Mouse (Mus musculus): Measurements from ENCODE around the gene Ddit4. TPM values are rescaled to one million over a fixed set of nuclear protein-coding genes. Genes with fewer than 3 reads are reported as not detected.

The Ddit4 gene
- total RNA-seq, 2 experiments from 2014 or later = 41.8 to 77.1 TPM

DNA sequence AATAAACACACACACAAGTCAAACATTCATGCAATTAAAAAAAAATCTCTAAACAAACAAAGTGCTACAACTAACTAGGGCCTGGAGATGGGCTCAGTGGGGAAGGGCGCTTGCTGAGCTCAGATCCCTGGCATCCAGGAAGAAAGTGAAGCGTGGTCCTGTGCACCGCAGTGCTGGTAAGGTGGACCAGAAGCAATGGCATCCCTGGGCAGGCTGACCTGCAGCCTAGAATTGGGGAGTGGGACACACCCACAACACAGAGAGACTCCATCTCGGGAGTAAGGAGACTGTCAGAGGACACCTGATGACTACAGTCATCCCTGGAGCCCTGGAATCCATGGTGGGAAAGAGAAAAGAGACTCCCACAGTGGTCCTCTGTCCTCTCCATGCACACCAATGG lies 21.8 kb upstream of the Ddit4 start:
- DNase-seq (ENCODE audit: low spot score) = no peak
- intact Hi-C loops (cut with DNase I) = no loop called here

DNA sequence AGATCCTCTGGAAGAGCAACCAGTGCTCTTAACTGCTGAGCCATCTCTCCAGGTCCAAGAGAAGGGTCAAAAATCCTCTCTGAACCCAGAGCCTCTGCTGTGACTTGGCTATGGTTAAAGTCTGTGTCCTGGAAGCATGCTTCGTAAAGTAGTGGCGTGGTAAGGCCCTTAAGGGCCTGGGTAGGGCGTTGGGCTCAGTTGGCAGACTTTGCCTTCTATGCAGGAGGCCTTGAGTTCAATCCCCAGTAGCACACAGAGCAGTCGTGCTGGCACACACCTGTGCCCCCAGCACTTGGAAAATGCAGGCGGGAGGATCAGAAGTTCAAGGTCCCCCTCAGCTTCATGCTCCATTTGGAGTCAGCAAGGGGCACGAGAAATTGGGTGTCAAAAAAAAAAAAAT lies 21.4 kb upstream of the Ddit4 start:
- intact Hi-C loops (cut with DNase I) = no loop called here
- no peak for DNase-seq (ENCODE audit: low spot score)

GRCm38 (mm10) chr10:59972534-59972933 lies 20.9 kb upstream of the Ddit4 start:
- DNase-seq (ENCODE audit: low spot score) = peak; percentile 77
- intact Hi-C loops (cut with DNase I) = no loop called here

DNA sequence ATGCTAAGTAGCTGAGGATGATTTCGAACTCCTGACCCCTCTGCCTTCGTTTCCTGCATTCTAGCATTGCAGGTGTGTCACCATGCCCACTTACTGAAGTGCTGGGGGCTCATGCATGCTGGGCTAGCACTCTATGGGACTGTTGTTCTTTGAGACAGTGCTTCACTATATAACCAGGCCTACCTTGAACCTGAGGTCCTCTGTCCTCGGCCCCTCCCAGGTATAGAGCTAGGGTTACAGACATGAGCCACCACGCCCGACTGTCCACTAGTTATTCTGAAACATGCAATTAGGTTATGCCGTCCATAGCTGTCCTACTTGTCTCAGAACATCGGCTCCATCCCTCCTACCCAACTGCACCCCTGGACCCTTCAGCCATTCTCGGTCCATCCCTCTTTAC lies 20.2 kb upstream of the Ddit4 start:
- intact Hi-C loops (cut with DNase I) = no loop called here
- DNase-seq (ENCODE audit: low spot score) = no peak

DNA sequence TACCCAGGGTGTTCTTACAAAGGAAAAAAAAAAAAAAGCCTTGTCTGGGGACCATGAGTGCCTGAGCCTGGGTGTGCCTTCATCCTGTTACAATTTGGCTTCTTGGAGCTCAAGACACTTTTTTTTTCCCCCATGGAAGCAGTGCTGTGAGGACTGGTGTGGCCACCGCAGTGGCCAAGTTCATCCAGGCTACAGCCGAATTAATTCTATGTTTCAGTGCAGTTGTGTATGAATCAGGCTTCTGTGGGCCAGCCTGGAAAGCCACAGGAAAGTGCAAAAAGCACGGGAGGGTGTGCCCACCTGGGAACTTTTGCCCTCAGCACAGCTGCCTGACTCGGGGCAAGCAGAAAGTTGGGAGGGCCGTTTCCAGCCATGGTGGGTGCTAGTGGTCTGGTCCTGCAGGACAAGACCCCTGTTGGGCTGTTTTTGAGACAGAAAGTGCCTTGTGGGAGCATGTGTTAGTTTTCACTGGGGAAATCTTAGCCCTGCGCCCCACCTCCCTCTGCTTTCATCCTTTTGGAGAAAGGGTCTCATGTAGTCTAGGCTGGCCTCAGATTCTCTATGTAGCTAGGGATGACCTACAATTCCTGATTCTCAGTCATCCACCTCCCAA lies 18.9 kb upstream of the Ddit4 start:
- intact Hi-C loops (cut with DNase I) = loop anchor here (1.0 kb wide), 1 partner anchor 19 kb away; the partner anchor contains the start of gene Ddit4
- peak; percentile 57 for DNase-seq (ENCODE audit: low spot score)

GRCm38 (mm10) chr10:59969821-59970449 lies 18.3 kb upstream of the Ddit4 start:
- DNase-seq (ENCODE audit: low spot score) = peak; percentile 83
- intact Hi-C loops (cut with DNase I) = loop anchor here (1.0 kb wide), 1 partner anchor 19 kb away; the partner anchor contains the start of gene Ddit4

DNA sequence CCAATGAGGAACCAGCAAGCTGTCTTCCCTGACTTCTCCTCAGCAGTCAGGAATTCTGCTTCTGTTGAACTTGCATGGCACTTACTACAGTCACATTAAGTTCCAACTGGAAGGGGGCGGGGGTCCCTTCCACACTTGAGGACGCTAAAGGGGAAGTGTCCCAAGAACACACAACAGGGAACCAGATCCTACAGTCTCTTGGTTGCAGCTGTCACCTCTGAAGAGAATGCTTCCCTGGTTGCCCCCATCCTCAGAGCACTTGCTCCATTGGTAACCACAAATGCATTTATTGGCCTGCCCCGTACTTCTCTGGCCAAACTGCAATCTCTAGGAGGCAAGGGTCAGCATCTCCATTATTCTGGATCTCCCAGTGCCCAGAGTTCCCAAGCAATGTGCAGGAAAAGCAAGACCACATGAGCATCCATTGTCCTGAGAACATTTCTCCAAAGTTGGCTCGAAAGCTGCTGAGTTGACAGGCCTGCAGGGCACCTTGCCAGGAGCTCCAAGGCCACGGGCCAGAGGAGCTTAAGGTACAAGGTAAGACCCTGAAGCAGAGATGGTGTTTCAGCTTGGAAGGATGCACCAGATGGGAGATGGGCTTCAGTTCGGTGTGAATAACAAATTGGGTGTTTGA lies 15.8 kb upstream of the Ddit4 start:
- intact Hi-C loops (cut with DNase I) = no loop called here
- DNase-seq (ENCODE audit: low spot score) = peak; percentile 55

GRCm38 (mm10) chr10:59966743-59967142 lies 15.1 kb upstream of the Ddit4 start:
- intact Hi-C loops (cut with DNase I) = no loop called here
- no peak for DNase-seq (ENCODE audit: low spot score)

DNA sequence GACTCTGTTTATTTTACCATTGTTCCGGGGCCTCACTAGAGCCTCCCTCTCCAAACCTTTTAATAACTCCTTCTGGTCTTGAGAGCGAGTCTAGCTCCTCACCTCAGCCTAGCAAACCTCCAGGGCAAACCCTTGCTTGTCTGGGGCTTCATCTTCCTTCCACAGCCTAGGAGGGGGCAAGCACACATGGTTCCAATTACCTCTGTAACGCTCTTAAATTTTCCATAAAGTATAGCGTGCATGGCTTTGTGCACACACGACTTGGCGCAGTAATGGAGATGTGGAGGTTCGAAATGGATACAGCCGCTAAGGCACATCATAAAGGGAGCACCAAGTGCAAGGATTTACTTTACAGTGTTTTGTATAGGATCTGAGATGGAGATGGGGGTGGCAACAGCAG lies 14.2 kb upstream of the Ddit4 start:
- intact Hi-C loops (cut with DNase I) = no loop called here
- DNase-seq (ENCODE audit: low spot score) = no peak

DNA sequence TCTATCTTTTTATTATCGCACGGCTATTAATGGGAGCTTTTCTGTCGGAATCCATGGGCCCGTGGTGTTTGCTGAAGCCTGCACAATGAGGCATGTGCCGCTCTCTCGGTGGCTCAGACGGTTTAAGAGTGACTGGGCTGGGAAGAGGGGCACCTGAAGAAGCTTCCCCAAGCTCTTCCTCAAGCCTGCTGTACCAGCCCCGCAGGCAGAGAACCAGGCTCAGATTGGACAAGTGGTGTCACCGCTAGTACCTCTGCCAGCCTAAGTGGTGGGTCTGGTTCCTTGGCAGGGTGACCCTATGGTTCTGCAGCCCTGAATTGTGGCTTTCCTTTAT lies 13.7 kb upstream of the Ddit4 start:
- intact Hi-C loops (cut with DNase I) = no loop called here
- DNase-seq (ENCODE audit: low spot score) = no peak

DNA sequence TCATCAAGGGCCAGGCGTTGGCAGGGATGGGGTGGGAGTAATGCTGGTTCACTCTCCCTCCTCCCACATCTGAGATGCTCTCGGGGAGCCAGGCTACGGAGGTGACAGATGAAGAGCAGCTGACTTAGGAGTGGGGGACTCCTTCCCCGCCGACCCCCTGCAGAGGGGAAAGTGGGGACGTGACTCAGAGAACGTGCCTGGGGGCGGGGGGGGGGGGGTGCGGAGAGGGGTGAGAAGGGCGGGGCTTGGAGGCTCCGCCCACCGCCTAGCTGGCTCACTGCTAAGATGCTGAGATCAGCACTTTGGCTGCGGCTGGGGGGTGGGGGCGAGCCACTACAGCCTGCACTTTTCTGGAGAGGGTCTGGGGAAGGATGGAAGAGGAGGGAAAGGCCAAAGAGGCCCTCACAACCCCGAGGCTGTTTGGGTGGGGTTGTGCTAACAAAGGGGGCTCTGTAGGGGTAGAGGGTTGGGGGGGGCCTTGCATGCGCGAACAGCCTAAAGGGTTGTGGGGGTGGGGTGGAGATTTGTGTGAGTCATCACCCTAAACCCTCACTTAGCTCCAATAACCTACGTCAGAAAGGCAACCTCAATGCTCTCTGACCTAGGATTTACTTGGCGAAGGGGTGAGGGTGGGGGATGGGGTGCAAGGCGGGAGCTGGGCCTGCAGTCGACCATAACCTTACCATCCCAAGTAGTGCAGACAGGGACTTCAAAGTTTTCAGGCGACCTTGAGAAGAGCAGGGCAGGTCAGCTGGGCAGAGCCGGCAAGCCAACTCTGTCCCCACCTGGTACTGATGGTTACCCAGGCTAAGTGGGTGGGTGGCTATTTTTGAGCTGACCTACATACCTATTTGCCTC lies 13.1 kb upstream of the Ddit4 start:
- intact Hi-C loops (cut with DNase I) = no loop called here
- no peak for DNase-seq (ENCODE audit: low spot score)

DNA sequence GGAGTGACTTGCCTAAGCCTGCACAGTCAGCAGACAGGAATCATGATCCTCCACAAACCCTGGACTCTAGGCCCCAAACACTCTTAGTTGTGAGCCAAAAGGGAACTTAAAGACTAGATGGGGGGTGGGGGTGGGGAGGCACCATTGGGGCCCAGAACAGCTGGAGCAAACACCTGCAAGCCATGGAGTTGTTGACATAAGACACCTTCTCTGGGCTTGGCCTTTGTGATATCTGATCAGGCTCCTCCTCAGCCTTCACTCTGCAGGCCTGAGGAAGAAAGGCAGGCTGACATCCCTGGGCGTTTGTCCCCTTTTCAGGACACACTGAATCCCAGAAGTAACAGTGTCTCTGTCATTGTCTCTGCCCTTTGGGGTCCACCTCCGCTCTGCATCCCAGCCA lies 12.0 kb upstream of the Ddit4 start:
- intact Hi-C loops (cut with DNase I) = no loop called here
- DNase-seq (ENCODE audit: low spot score) = no peak

DNA sequence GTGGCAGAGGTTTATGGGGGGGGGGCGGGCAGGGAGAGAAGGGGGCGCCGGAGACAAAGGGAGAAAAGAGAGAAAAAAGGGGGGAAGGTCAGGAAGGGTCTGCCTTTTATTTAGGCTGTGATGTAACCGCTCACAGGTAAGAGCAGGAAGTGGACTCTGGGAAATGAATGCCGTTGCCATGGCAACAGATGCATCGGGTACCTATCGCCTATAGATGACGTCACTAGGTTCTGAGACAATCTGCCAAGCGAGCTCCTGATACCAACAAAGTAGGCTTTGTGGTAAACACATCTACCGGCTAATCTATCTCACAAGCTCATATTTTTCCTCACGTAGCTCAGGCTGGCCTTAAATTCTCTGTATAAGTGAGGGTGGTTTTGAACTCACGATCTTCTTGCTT lies 7.9 kb upstream of the Ddit4 start:
- intact Hi-C loops (cut with DNase I) = no loop called here
- DNase-seq (ENCODE audit: low spot score) = no peak

DNA sequence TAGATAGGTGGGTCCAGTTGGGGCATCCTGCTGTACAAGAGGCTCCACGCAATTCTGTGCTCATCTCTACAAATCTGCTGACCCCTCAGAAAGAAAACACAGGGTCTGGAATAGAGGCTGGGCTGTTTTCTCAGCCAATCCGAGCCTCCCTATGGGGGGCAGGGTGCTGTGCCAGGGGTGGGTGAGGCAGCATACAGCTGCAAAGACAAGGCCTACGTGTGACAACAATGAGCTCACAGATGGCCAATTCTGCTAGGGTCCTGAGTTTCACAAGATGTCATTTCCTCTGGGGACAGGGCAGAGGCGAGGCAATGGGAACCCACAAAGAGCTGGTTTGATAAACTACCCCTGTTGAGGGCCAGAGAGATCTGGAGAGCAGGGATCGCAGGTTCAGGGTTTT lies 6.8 kb upstream of the Ddit4 start:
- intact Hi-C loops (cut with DNase I) = no loop called here
- no peak for DNase-seq (ENCODE audit: low spot score)

- intact Hi-C loops (cut with DNase I) = no loop called here
These were observed 5.8 kb upstream of the Ddit4 start for GRCm38 (mm10) chr10:59957171-59958149.

DNA sequence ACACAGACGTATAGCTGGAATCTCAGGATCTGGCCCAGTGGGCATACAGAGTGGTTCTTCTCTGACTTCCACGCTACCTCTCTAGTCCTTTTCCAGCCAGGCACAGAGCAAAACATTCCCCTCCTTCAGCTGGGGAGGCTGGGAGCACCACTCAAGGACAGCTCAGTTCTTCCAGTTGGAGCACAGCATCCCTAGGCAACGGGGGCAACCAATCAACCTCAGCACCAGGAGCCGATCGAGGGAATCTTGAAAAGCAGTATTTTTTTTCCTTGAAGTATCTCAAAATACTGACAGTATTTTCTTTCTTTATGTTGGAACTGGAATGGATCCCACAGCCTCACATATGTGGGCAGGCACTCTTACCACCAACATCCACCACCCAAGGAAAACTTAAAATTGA lies 5.0 kb upstream of the Ddit4 start:
- intact Hi-C loops (cut with DNase I) = no loop called here
- DNase-seq (ENCODE audit: low spot score) = no peak

More at GRCm38 (mm10) chr10:59957171-59958149, 5.8 kb upstream of the Ddit4 start:
- DNase-seq (ENCODE audit: low spot score) = peak; percentile 74

DNA sequence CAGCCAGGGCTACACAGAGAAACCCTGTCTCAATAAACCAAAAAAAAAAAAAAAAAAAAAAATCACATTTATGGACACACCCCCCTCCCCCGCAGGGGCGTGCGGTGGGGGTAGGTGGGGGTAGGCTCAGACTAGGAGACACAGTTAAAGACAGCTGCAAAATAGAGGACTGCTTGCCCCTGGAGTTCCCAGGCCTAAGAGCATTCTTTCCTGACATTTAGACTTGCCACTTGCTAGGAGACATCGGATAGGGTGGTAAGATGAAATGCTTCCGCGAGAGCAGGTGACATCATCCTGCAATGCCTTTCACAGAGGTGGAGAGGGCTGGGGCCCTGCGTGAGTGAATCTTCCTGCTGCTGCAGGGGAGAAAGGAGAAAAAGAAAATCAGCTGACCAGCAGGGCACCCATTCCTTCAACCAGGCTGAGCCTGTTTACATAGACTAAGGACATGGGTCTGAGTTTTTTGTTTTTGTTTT lies 2.0 kb upstream of the Ddit4 start:
- intact Hi-C loops (cut with DNase I) = loop anchor here (5.0 kb wide), 1 partner anchor 34 kb away; no protein-coding TSS in a partner anchor
- DNase-seq (ENCODE audit: low spot score) = no peak

- intact Hi-C loops (cut with DNase I) = loop anchor here (1.0 to 5.0 kb wide), 2 partner anchors 21 to 34 kb away; no protein-coding TSS in a partner anchor
- DNase-seq (ENCODE audit: low spot score) = no peak
These were observed 1.3 kb upstream of the Ddit4 start for GRCm38 (mm10) chr10:59952781-59953563.

Data from heart, postnatal 25 days (tissue).